Mouse (Mus musculus) brain, embryonic 14.5 days (tissue): Measurements from ENCODE around the gene Akr1b10.
"Not testable (repeated sequence)": the region's sequence is repeated elsewhere in the genome, so short reads cannot be mapped to it uniquely, and the experiment has no call there.

Source experiments
- CTCF ChIP-seq: fragments of 200-500 bp; IDR thresholded peaks from 2 replicates; pipeline ENCODE4 v1.5.1; 2012; ENCODE audit warnings: inconsistent platforms, mild to moderate bottlenecking, moderate library complexity, borderline replicate concordance; ENCODE audit not compliant: insufficient read depth, insufficient read length; ENCODE audit errors: extremely low read depth
- POLR2A ChIP-seq: fragments of 200-500 bp; IDR thresholded peaks from 2 replicates; pipeline ENCODE4 v1.6.1; 2012; ENCODE audit warnings: mild to moderate bottlenecking, inconsistent platforms, borderline replicate concordance; ENCODE audit not compliant: poor library complexity, insufficient read depth, insufficient read length, severe bottlenecking; ENCODE audit errors: extremely low read depth

- TF ChIP-seq POLR2A, CTCF: not testable (repeated sequence)
Observed at GRCm38 (mm10) chr6:34413386-34413785, 29.4 kb downstream of the Akr1b10 start.
